In genomic region chr10:128211390-128212108, GRCm38 (mm10) we compare ENCODE assay signal across 8 mouse cellular contexts. TPM values are rescaled to one million over a fixed set of nuclear protein-coding genes. Genes with fewer than 3 reads are reported as not detected.
DNase-seq lines count a peak whose midpoint lies in the region; ATAC-seq lines count a peak whose summit lies in the region.

Spryd4 (minus strand) TSS chr10:128211807.

- H3K27me3 ChIP-seq in megakaryocyte, embryonic 14.5 days (replicated peaks), result peaks cover 11% of the 10 kb centered on the region

- DNase-seq in ZHBTc4 (ENCODE audit: low read depth, low spot score), result peak; percentile 97
- DNase-seq in gastrocnemius, adult 8-10 months (ENCODE audit: low spot score in 2 of 2), result peak; percentile 85
- peak; percentile 84 for DNase-seq in hindlimb bud, embryonic 11.5 days (ENCODE audit: extremely low spot score, low read depth, low spot score)
- DNase-seq in left cerebral cortex, adult 8-10 months (ENCODE audit: low spot score in 2 of 2), result peak; percentile 82 to 89
- peak; percentile 90 for DNase-seq in right cerebral cortex, postnatal 14 days
- peak; percentile 84 to 92 for DNase-seq in urinary bladder, postnatal 36 days (ENCODE audit: low spot score in 2 of 2)

- ATAC-seq in common myeloid progenitor, adult 5-6 weeks (replicated peaks; ENCODE audit: low read depth, poor library complexity, severe bottlenecking), result peak; percentile 90

- peaks cover 20% of the 10 kb centered on the region for H3K36me3 ChIP-seq in megakaryocyte, embryonic 14.5 days (replicated peaks; ENCODE audit: low read length)

- peaks cover 28% of the 10 kb centered on the region for H3K4me1 ChIP-seq in megakaryocyte, embryonic 14.5 days

- H3K9me3 ChIP-seq in megakaryocyte, embryonic 14.5 days, result no peaks in the 10 kb centered on the region

- peak within 1 kb of the TSS; percentile 94 for H3K4me3 ChIP-seq in megakaryocyte, embryonic 14.5 days (replicated peaks)

RNA-seq across cellular contexts. Expression of gene Spryd4, which starts in this region (rescaled TPM):
- 18.1 and 24.8 TPM in 2 replicates for total RNA-seq in common myeloid progenitor, adult 5-6 weeks (2017)
- total RNA-seq in gastrocnemius, adult 8-10 months (2022), result 10 to 100 TPM; 30.5 to 33.5 (median 32.4) TPM
- 1 to 10 TPM; 8.4 to 9.4 (median 9.2) TPM for total RNA-seq in left cerebral cortex, adult 8-10 months (2022)
- polyA plus RNA-seq in megakaryocyte, embryonic 14.5 days (2012; ENCODE audit: insufficient read depth, low replicate concordance), result 0.73 TPM in 1 of 2 replicates, not detected in the other

Comparison
In these comparisons a context has a peak if more than half of its experiments do, and no peak if none do; other contexts are left out.
1. Peak in every context shown above with its lines: DNase-seq, ATAC-seq and H3K4me3 ChIP-seq.